Mouse (Mus musculus) v-Abl transformed pro-B cells (cell line): Measurements from ENCODE around the gene Fryl.
"Not testable (repeated sequence)": the region's sequence is repeated elsewhere in the genome, so short reads cannot be mapped to it uniquely, and the experiment has no call there.

ENCODE experiments used
- in situ Hi-C, 2 experiments: fragments of 400-800 bp; cut with MboI; formaldehyde crosslinking; loops; one replicate each; pipeline ENCODE4 v1.15.1; 2025; ENCODE audit not compliant: unreplicated experiment in 2 of 2

Gene Fryl

DNA sequence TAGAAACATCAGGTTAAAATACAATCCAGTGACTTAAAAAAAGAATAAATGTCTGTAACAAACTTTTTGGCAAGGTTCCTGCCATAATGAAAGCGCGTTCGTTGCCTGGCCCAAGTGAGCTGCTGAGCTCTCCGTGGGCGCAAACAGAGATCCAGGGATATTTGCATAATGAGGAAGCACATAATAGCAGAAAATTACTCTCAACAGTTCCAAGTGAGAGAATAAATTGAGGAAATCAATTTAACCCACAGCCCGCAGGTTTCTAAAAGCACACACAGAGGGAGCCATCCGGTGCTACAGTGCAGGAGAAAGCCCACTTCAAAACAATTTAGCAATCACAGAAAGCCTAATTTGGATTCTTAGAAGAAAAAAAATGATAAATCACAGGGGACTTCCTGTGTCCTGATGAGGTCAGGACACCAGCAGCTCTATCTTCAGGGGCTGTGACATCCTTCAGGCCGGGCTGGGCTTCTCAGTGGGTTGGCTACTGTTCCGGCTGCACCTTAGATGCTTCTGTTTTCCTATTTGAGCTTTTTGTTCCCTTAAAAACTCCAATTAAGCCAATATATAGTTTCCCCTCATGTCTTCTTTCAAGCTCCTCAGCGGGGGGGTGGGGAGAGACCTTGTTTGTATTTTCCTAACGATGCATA lies 194.8 kb downstream of the Fryl start:
- in situ Hi-C loops: loop anchor here in 1 of 2 experiments (25.0 kb wide), 1 partner anchor 1476 kb away; the partner anchor contains the start of genes Fip1l1 and Scfd2

DNA sequence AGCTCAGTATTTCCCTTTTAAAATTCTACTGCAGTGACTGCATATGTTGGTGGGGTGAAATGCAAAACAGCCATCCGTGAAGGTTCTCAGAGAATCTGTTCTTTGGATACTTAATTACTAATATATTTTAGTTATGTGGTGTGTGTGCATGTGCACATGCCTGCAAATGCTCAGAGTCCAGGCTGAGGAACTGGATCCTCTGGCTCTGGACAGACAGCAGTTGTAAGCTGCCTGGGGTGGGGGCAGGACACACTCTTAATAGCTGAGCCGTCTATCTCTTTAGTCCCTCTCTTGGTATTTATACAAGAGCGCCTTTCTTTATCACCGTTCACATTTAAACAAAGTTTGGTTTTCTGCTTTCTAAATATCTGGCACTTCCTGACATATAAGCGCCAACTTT lies 199.5 kb downstream of the Fryl start:
- in situ Hi-C loops: loop anchor here (5.0 to 25.0 kb wide), 5 partner anchors 35 to 1480 kb away; partner anchors contain the start of genes Fip1l1 (in 1 of the 2) and Scfd2 (in 1 of the 2)

DNA sequence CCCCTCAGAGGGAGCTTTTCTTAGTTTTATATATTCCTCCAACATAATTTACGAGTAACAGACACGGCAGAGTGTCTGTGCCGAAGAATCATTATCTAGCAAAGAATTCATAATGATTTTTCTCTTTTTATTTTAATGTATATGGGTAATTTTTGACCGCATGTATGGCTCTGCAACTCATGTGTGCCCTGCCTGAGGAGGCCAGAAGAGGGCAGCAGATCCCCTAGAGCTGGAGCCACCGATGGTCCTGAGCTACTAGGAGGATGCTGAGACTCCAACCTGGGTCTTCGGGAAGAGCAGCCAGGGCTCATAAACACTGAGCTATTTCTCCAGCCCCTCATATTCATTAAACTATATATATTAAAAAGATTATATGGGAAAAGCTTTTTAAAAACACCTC lies 200.0 kb downstream of the Fryl start:
- in situ Hi-C loops: loop anchor here (5.0 to 25.0 kb wide), 5 partner anchors 36 to 1481 kb away; partner anchors contain the start of genes Fip1l1 (in 1 of the 2) and Scfd2 (in 1 of the 2)

DNA sequence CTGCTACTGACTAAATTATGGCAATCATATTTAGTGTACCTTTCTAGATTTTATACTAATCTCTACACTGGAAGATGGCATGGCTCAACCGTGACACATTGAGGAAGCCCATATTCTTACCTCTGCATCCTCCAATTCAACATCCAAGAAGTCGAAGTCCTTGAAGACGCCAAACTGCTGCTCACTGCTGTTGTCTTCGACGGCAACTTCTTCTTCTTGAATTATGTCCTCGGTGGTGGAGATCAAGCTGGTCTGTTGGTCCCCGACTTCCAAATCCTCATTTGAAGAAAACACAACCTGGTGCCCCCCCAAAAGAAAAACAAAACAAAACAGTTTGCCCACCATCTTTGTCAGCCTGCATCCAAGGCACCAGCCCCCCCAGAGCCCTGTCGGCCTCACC lies 202.5 kb downstream of the Fryl start:
- in situ Hi-C loops: loop anchor here (10.0 to 25.0 kb wide), 3 partner anchors 251 to 1483 kb away; partner anchors contain the start of genes Fip1l1 (in 1 of the 2) and Scfd2 (in 1 of the 2)

DNA sequence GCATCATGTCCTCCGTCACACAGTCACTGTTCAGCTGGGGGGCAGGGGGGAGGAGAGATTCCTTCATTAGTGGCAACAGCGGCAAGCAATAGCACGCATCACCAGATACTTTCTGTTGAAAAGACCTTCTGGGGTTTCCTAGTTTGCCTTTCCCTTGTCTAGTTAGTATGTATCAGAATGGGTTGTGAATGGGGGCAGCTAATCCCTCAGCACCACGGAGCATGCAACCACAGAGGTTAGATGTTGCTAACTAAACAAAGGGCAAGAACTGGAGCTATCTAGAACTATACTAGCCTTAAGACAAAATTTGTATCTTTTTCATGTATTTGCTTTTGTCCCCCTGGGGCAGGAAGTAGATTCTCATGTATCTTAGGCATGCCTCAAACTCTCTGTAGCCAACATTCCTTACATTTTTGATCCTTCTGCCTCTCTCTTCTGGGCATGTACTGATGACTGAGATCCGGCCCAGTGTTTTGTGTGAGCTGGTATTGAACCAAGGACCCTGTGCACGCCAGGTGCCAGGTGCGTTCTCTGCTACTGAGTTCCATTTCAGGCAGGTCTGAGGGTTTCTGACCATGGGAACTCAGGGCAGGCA lies 208.7 kb downstream of the Fryl start:
- in situ Hi-C loops: no loop called here

DNA sequence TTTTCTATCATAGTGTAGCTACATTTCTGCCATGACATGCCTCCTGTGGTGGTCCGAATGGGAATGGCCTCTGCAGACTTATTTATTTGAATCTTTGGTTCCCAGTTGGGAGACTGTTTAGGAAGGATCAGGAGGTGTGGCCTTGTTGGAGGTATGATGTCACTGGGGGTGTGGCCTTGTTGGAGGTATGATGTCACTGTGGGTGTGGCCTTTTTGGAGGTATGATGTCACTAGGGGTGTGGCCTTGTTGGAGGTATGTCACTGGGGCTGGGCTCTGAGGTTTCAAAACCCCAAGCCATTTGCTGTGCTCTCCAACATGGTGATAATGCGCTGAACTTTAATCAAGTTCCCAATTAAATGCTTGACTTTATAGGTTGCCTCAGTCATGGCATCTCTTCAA lies 212.4 kb downstream of the Fryl start:
- in situ Hi-C loops: no loop called here

DNA sequence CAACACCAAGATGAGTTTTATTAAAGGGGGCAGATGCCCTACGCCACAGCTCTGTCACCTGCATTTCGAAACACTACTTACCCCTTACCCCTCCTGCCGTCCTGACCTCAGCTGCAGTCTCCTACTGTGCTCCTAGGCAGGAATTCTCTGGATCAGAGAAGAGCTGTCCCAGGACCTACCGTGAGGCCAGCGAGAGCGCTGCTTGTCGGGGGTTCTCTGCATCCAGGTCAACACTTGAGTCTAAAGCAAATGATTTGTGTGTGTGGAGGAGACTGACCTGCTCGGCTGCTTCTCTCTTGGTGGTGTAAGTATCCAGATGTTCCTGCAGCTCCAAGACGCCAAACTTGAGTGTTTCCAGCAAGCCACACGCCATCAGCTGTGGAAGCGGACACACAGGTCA lies 223.9 kb downstream of the Fryl start:
- in situ Hi-C loops: loop anchor here in 1 of 2 experiments (5.0 kb wide), 1 partner anchor 80 kb away; no protein-coding TSS in a partner anchor

DNA sequence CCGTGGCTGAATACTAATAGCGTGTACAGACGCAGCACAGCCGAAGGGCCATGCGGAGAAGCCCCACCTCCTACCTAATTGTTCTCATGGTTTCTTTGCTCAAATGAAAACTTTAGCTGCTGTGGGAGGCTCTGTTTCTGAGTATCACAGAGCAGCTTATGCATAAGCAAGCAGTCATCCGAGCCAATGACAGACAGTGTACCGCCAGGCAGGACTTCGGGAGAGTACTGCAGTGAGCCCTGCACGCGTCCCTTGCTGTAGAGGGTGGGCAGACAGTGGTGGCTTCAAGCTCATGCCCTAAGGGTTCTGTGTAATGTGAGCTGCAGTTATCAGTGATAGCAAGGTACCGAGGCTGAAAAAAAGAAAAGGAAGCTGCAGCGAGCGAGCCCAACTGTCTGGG lies 227.8 kb downstream of the Fryl start:
- in situ Hi-C loops: loop anchor here in 1 of 2 experiments (10.0 kb wide), 1 partner anchor 46 kb away; no protein-coding TSS in a partner anchor

DNA sequence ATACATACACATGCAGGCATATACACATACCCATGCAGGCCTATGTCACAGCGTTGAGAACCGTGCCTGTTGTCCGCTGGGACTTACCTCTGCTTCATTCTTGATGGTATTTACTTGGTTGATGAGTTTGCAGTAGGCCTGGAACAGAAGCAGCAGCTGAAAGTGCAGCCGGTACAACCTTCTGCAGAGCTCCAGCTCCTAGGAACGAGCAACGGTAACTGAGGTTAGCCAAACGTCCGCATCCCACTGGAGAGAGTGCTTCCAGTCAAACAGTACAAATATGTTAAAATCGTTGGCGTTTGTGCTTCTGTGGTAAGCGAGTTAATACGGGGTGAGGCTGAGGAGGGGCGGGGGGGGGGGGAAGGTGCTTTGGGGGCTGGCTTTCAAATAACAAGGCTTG lies 232.6 kb downstream of the Fryl start:
- in situ Hi-C loops: loop anchor here in 1 of 2 experiments (10.0 kb wide), 1 partner anchor 51 kb away; no protein-coding TSS in a partner anchor

DNA sequence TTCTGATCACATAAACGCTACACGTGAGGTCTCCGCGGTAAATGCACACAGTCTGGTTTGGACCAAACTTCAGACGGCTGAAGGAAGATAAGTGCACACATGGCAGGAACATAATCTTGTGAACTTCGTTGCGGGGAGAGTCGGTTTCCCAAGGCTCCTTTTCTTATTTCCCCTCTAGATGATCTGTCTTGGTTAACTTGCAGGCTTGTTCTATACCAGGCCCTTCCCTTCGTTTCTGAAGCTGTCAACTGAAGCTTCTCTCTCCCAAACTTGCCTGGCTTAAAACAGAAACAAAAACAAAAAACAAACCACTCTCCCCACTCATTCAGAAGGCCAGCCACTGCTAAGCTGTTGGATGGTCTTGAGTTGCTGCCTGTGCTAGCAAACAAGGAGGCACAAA lies 241.7 kb downstream of the Fryl start:
- in situ Hi-C loops: no loop called here

DNA sequence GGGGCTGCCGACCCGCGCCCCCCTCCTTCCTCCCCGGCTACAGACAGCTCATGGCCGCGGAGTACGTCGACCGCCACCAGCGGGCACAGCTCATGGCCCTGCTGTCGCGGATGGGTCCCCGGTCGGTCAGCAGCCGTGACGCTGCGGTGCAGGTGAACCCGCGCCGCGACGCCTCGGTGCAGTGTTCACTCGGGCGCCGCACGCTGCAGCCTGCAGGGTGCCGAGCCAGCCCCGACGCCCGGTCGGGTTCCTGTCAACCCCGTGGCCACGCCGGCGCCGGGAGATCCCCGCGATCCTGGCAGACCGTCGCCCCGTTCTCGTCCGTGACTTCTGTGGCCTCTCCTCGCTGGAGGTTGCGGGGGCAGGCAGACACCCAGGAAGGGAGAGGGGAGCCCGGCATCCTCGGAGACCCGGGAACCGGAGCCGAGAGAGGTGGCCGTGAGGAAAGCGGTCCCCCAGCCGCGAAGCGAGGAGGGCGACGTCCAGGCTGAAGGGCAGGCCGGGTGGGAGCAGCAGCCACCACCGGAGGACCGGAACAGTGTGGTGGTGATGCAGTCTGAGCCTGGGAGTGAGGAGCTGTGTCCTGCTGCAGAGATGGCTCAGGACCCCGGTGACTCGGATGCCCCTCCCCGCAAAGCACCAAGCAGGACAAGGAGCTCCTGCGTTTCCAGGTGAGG lies 242.7 kb downstream of the Fryl start:
- in situ Hi-C loops: not testable (repeated sequence)

DNA sequence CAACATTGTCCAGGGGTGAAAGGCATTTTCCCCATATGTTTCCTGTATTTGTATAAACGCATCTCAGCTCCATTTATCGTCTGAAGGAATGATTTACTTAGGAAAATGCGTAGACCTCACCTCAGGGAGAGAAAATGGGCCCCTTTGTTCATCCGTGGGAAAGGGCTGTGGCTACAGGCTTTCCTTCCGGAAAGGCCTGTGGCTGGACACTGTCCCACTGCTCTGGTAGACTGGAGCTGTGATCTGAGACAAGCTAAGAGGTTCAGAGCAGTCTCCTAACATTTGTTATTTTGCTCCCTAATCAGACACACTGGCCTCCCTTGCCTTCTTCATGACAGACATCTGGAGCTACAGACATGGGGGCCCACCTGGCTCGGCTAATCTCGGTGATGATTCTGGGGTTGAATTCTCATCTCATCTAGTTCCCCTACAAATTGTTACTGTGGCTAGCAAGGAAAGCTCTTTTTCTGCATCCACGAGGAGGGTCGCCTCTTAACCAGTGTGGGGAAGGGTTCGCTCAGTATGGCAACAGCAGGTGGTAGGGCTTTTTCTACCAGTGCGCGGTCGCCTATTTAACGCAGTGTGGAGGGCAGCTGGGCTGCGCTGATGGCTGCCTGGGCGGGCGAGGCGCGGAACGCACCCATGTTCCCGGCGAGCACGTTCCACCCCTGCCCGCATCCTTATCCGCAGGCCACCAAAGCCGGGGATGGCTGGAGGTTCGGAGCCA lies 243.4 kb downstream of the Fryl start:
- in situ Hi-C loops: not testable (repeated sequence)

DNA sequence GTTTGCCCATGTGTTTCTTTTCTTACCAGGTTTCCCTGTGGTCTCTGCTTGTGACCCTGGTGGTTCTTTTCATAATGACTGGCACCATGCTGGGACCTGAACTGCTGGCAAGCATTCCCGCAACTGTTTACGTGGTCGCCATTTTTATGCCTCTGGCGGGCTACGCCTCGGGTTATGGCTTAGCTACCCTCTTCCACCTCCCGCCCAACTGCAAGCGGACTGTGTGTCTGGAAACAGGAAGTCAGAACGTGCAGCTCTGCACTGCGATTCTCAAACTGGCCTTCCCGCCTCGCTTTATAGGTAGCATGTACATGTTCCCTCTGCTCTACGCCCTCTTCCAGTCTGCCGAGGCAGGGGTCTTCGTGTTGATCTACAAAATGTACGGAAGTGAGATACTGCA lies 244.6 kb downstream of the Fryl start:
- in situ Hi-C loops: not testable (repeated sequence)

DNA sequence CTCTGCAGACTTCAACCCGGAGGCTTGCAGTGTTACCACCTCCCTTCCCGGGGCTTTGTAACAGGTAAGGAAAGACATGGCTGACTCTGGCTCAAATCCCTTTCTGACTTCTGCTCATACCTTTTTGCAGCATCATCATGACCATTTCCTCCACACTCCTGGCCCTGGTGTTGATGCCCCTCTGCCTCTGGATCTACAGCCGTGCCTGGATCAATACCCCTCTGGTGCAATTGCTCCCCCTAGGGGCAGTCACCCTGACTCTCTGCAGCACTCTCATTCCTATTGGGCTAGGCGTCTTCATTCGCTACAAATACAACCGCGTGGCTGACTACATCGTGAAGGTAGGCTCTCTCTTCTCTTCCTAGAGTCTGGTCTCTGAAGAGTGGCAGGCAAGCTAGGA lies 248.2 kb downstream of the Fryl start:
- in situ Hi-C loops: not testable (repeated sequence)

DNA sequence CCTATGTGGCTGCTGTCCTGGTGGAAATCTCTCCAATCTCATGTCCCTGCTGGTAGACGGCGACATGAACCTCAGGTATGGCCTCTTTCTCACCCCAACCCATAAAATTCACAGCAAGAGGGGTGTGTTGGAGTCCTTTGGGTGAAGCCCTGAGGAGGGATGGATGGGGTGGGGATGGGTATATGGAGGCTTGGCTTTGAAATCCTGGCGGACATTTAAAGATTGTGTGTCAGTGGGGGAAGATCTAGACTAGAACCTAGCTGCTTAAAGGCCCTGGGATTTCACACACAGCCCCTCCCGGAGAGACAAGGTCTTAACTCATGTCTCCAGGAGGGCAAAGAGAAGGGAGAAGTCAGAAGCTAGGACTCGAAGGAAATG lies 248.8 kb downstream of the Fryl start:
- in situ Hi-C loops: no loop called here

DNA sequence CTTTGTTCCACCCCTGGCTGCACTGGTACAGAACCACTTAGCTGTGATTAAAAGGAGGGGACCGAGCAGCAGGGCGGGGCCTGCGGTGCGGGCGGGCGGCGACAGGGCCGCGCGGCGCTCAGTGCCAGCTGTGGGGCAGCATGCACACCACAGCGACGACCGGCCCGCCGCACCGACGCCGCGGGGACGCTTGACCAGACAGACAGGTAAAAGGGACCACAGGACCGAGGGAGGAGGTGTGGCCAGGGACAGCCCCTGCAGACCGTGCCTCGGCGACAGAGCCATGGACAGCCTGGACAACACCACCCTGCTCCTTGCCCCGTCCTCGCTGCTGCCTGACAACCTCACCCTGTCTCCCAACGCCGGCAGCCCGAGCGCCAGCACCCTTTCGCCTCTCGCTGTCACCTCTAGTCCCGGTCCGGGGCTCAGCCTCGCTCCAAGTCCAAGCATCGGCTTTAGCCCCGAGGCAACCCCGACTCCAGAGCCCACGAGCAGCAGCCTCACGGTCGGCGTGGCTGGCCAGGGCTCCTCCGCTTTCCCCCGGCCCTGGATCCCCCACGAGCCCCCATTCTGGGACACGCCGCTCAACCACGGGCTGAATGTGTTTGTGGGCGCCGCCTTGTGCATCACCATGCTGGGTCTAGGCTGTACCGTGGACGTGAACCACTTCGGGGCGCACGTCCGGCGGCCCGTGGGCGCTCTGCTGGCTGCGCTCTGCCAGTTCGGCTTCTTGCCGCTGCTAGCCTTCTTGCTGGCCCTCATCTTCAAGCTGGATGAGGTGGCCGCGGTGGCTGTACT lies 249.4 kb downstream of the Fryl start, which contains the start of gene Slc10a4:
Slc10a4 (plus strand) TSS at position 100 of the 798 bp plus-strand sequence.
- in situ Hi-C loops: no loop called here

DNA sequence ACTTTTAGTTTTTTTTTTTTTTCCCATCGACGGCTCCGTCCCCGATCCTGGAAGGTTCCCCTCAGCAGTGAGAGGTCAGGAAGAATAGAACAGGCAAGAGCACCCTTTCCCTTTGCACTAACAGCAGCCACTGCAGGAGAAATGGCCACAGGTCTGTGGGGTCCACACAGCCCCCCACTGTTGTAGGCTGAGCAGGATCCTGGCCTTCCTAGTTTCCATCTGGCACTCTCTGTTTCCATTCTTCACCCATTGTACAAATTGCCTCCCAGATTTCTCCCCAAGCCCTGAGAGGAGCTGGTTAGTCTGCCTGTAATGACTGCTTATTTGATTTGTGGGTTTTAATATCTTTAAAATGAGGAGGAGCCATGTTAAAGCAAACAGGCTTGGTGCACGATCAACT lies 252.4 kb downstream of the Fryl start:
- in situ Hi-C loops: no loop called here

DNA sequence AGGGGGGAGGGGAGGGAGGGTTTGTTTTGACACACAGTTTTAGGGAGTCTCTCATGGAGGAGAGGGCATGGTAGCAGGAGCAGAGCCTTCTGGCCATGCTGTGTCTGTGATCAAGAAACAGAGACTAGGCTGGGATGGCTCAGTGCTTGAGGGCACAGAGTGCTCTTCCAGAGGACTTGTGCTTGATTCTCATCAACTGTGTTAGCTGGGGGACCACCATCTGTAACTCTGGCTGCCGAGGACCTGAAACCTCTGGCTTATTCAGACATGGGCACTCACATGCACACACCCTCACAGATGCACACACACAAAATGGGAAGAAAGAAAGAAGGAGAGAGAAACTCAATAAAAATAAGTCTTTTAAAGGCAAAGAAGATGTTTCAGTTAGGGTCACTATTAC lies 257.9 kb downstream of the Fryl start:
- in situ Hi-C loops: loop anchor here (25.0 kb wide), 3 partner anchors 636 to 661 kb away; partner anchors contain the start of genes Lrrc66 (in 1 of the 2) and Sgcb (in 1 of the 2)

DNA sequence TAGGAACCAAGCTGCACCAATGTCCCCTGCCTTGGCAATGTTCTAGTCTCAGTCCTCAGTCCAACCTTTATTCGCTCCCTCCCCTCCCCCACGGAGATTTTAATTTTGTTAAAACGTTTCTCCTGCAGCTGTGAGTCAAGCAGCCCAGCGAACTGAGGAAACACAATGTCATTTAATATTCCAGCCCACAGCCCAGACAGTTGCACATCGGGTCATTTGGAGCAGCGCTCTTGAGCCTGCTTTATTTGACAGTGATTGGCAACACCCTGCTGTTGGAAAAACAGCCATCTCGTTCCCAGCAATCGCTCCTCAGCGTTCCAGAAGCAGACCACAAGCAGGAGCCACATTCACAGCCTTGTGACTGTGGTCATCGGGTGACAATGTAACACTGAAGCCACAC lies 261.0 kb downstream of the Fryl start:
- in situ Hi-C loops: loop anchor here (25.0 kb wide), 3 partner anchors 633 to 658 kb away; partner anchors contain the start of genes Lrrc66 (in 1 of the 2) and Sgcb (in 1 of the 2)
